In the genomic region with DNA sequence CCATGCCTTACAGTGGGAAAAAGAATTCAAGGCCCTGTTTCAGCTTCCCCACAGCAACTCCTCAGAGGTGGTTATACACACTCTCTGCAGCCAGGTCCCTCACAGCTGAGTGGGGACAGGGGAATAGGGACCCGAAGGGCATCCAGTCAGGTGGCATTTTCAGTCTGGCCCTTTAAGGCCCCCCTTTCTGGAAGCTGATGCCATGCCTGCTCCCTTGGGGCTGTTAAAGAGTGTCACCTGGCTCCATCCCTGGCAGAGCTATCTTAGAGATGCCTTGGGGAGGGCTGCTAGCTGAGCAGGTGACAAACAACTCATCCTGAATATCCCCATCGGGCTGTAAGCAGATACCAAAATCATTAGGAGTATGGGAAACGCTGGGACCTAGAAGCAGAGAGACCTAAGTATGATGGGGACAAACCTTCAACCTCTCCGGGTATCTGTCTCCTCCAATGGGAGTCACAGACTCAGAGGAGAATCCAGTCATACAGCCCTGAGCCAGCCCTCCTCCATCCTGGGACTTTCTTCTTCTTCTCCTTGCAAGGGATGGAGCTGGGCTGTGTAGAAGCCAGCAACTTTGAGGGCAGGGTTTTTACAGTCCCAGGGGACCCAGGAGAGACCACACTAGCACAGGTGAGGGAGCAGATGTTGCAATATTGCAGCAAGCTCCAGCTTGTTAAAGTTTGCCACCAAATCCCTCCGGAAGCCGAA, we compare ENCODE assay signal across 11 mouse cellular contexts. TPM values are rescaled to one million over a fixed set of nuclear protein-coding genes. Genes with fewer than 3 reads are reported as not detected.
A peak's percentile ranks its signal among the peaks of the same experiment; 100 is the strongest.
DNase-seq lines count a peak whose midpoint lies in the region; ATAC-seq lines count a peak whose summit lies in the region.
"Had no signal": no experiment of that assay in that cellular context is flagged by ENCODE, and none has a peak within 500 bp of the region (broad histone marks: within the 10 kb centered on the region; RNA-seq: fewer than 3 reads in every experiment).

No protein-coding gene starts in this region.

- H3K4me2 ChIP-seq in kidney, embryonic 15.5 days, result peak overlapping the region; percentile 100; the same call in 1 of the 2 replicates
- peak overlapping the region; percentile 100; the same call in 1 of the 2 replicates for H3K4me2 ChIP-seq in hindbrain, embryonic 11.5 days (replicated peaks; ENCODE audit: low read depth, low read length)
- H3K4me2 ChIP-seq in neural tube, embryonic 13.5 days, result peak overlapping the region; percentile 98

- H3K9me3 ChIP-seq in kidney, embryonic 15.5 days (replicated peaks), result no peaks in the 10 kb centered on the region
- H3K9me3 ChIP-seq in hindbrain, embryonic 11.5 days (ENCODE audit: control insufficient read depth, low read length), result no peaks in the 10 kb centered on the region
- no peaks in the 10 kb centered on the region for H3K9me3 ChIP-seq in neural tube, embryonic 13.5 days

- H3K36me3 ChIP-seq in kidney, embryonic 15.5 days, result no peaks in the 10 kb centered on the region
- no peaks in the 10 kb centered on the region for H3K36me3 ChIP-seq in hindbrain, embryonic 11.5 days (ENCODE audit: control insufficient read depth, insufficient read depth, low read length)
- H3K36me3 ChIP-seq in neural tube, embryonic 13.5 days, result no peaks in the 10 kb centered on the region
- H3K36me3 ChIP-seq: G1E had no signal

- no peak for DNase-seq in kidney, postnatal 14 days
- DNase-seq in cerebellum, adult 9-11 months, result peak; percentile 78
- DNase-seq in hindbrain, embryonic 11.5 days (ENCODE audit: low spot score), result no peak
- no peak for DNase-seq in kidney, postnatal 4 days
- DNase-seq: lung, postnatal 36 days had no signal

- peaks cover 77% of the 10 kb centered on the region for H3K27me3 ChIP-seq in kidney, embryonic 15.5 days
- H3K27me3 ChIP-seq in hindbrain, embryonic 11.5 days (ENCODE audit: control insufficient read depth, insufficient read depth, low read length), result peaks cover 60% of the 10 kb centered on the region
- peaks cover 83% of the 10 kb centered on the region for H3K27me3 ChIP-seq in neural tube, embryonic 13.5 days

- peak overlapping the region; percentile 62; the same call in 1 of the 2 replicates for H3K4me3 ChIP-seq in kidney, embryonic 15.5 days (replicated peaks)
- peak overlapping the region; percentile 62; the same call in 1 of the 2 replicates for H3K4me3 ChIP-seq in hindbrain, embryonic 11.5 days (ENCODE audit: low read depth, low read length)
- peak overlapping the region; percentile 63 for H3K4me3 ChIP-seq in neural tube, embryonic 13.5 days

- H3K9ac ChIP-seq in kidney, embryonic 15.5 days, result no peak overlapping the region
- H3K9ac ChIP-seq in hindbrain, embryonic 11.5 days (ENCODE audit: low read depth, low read length), result no peak overlapping the region
- peak overlapping the region; percentile 78 for H3K9ac ChIP-seq in neural tube, embryonic 13.5 days

- 20% methylated on average over 6 of the region's 6 CpGs for WGBS in kidney, embryonic 15.5 days
- WGBS in hindbrain, embryonic 11.5 days, result 19% methylated on average over 6 of the region's 6 CpGs
- 19% methylated on average over 6 of the region's 6 CpGs for WGBS in neural tube, embryonic 13.5 days

- H3K4me1 ChIP-seq in kidney, embryonic 15.5 days, result peaks cover 37% of the 10 kb centered on the region
- H3K4me1 ChIP-seq in hindbrain, embryonic 11.5 days (replicated peaks; ENCODE audit: control insufficient read depth, insufficient read depth, low read length), result peaks cover 3% of the 10 kb centered on the region
- H3K4me1 ChIP-seq in neural tube, embryonic 13.5 days (replicated peaks), result peaks cover 32% of the 10 kb centered on the region

- ATAC-seq in kidney, embryonic 15.5 days (replicated peaks; ENCODE audit: low FRiP score), result no peak
- ATAC-seq in hindbrain, embryonic 11.5 days (ENCODE audit: low FRiP score), result no peak
- no peak for ATAC-seq in neural tube, embryonic 13.5 days (ENCODE audit: low read depth)
- no peak for ATAC-seq in activated CD4-positive, CD25-positive, alpha-beta regulatory T cell, adult 4 months
- no peak for ATAC-seq in erythroblast, adult 5-6 weeks (replicated peaks; ENCODE audit: low FRiP score, poor library complexity, severe bottlenecking)

- no peak overlapping the region for H3K27ac ChIP-seq in kidney, embryonic 15.5 days
- no peak overlapping the region for H3K27ac ChIP-seq in hindbrain, embryonic 11.5 days (ENCODE audit: low read depth, low read length)
- no peak overlapping the region for H3K27ac ChIP-seq in neural tube, embryonic 13.5 days (replicated peaks)

RNA-seq across cellular contexts. Expression of gene Trnp1, which starts 1.5 kb away (rescaled TPM):
- polyA plus RNA-seq in kidney, embryonic 15.5 days (2015; fragmentation: Nextera tagmentation; extraction: Ambion mirVana), result 0.64 and 1.0 TPM in 2 replicates
- 1.7 and 2.6 TPM in 2 replicates for polyA plus RNA-seq in hindbrain, embryonic 11.5 days (2014; fragmentation: Nextera tagmentation; extraction: Ambion mirVana)
- 5.0 and 6.7 TPM in 2 replicates for polyA plus RNA-seq in neural tube, embryonic 13.5 days (2015; fragmentation: Nextera tagmentation; extraction: Ambion mirVana)
- polyA plus RNA-seq in activated CD4-positive, CD25-positive, alpha-beta regulatory T cell, adult 4 months (2017; shearing (Covaris generic)), result not detected
- total RNA-seq in erythroblast, adult 5-6 weeks (2015; ENCODE audit: low replicate concordance), result not detected in 2 replicates
- not detected in 2 replicates for total RNA-seq in erythroblast, adult 5-6 weeks (2017; ENCODE audit: low replicate concordance)
- total RNA-seq: hematopoietic stem cell, adult 5-6 weeks had no signal
- polyA plus RNA-seq: G1E had no signal

RNA-seq across cellular contexts. Expression of gene Tent5b, which starts 17.0 kb away (rescaled TPM):
- polyA plus RNA-seq in kidney, embryonic 15.5 days (2015; fragmentation: Nextera tagmentation; extraction: Ambion mirVana), result 1.2 and 1.3 TPM in 2 replicates
- 0.37 and 0.46 TPM in 2 replicates for polyA plus RNA-seq in hindbrain, embryonic 11.5 days (2014; fragmentation: Nextera tagmentation; extraction: Ambion mirVana)
- 0.14 and 0.33 TPM in 2 replicates for polyA plus RNA-seq in neural tube, embryonic 13.5 days (2015; fragmentation: Nextera tagmentation; extraction: Ambion mirVana)
- not detected for polyA plus RNA-seq in activated CD4-positive, CD25-positive, alpha-beta regulatory T cell, adult 4 months (2017; shearing (Covaris generic))
- total RNA-seq in erythroblast, adult 5-6 weeks (2015; ENCODE audit: low replicate concordance), result not detected in 2 replicates
- not detected in 2 replicates for total RNA-seq in erythroblast, adult 5-6 weeks (2017; ENCODE audit: low replicate concordance)
- total RNA-seq: G1E; hematopoietic stem cell, adult 5-6 weeks had no signal
- polyA plus RNA-seq: G1E had no signal

RNA-seq across cellular contexts. Expression of gene Kdf1, which starts 21.9 kb away (rescaled TPM):
- 22.0 and 22.4 TPM in 2 replicates for polyA plus RNA-seq in kidney, embryonic 15.5 days (2015; fragmentation: Nextera tagmentation; extraction: Ambion mirVana)
- polyA plus RNA-seq in hindbrain, embryonic 11.5 days (2014; fragmentation: Nextera tagmentation; extraction: Ambion mirVana), result 1.0 and 1.7 TPM in 2 replicates
- polyA plus RNA-seq in neural tube, embryonic 13.5 days (2015; fragmentation: Nextera tagmentation; extraction: Ambion mirVana), result 0.15 and 0.39 TPM in 2 replicates
- not detected for polyA plus RNA-seq in activated CD4-positive, CD25-positive, alpha-beta regulatory T cell, adult 4 months (2017; shearing (Covaris generic))
- total RNA-seq in erythroblast, adult 5-6 weeks (2015; ENCODE audit: low replicate concordance), result not detected in 2 replicates
- not detected in 2 replicates for total RNA-seq in erythroblast, adult 5-6 weeks (2017; ENCODE audit: low replicate concordance)
- total RNA-seq: G1E; hematopoietic stem cell, adult 5-6 weeks had no signal
- polyA plus RNA-seq: G1E had no signal

RNA-seq across cellular contexts. Expression of gene Nudc, which starts 48.9 kb away (rescaled TPM):
- polyA plus RNA-seq in kidney, embryonic 15.5 days (2015; fragmentation: Nextera tagmentation; extraction: Ambion mirVana), result 334 and 359 TPM in 2 replicates
- 315 and 324 TPM in 2 replicates for polyA plus RNA-seq in hindbrain, embryonic 11.5 days (2014; fragmentation: Nextera tagmentation; extraction: Ambion mirVana)
- polyA plus RNA-seq in neural tube, embryonic 13.5 days (2015; fragmentation: Nextera tagmentation; extraction: Ambion mirVana), result 244 and 267 TPM in 2 replicates
- polyA plus RNA-seq in activated CD4-positive, CD25-positive, alpha-beta regulatory T cell, adult 4 months (2017; shearing (Covaris generic)), result 10 to 100 TPM; 32.7 to 55.9 TPM
- total RNA-seq in erythroblast, adult 5-6 weeks (2015; ENCODE audit: low replicate concordance), result 31.5 and 51.8 TPM in 2 replicates
- 35.4 and 80.4 TPM in 2 replicates for total RNA-seq in erythroblast, adult 5-6 weeks (2017; ENCODE audit: low replicate concordance)

RNA-seq across cellular contexts. Expression of gene Nr0b2, which starts 56.3 kb away (rescaled TPM):
- polyA plus RNA-seq in kidney, embryonic 15.5 days (2015; fragmentation: Nextera tagmentation; extraction: Ambion mirVana), result 0.44 and 0.64 TPM in 2 replicates
- polyA plus RNA-seq in hindbrain, embryonic 11.5 days (2014; fragmentation: Nextera tagmentation; extraction: Ambion mirVana), result not detected in 2 replicates
- polyA plus RNA-seq in neural tube, embryonic 13.5 days (2015; fragmentation: Nextera tagmentation; extraction: Ambion mirVana), result not detected in 2 replicates
- not detected for polyA plus RNA-seq in activated CD4-positive, CD25-positive, alpha-beta regulatory T cell, adult 4 months (2017; shearing (Covaris generic))
- not detected in 2 replicates for total RNA-seq in erythroblast, adult 5-6 weeks (2015; ENCODE audit: low replicate concordance)
- total RNA-seq in erythroblast, adult 5-6 weeks (2017; ENCODE audit: low replicate concordance), result not detected in 2 replicates
- total RNA-seq: G1E; hematopoietic stem cell, adult 5-6 weeks had no signal
